Mouse (Mus musculus) cortical plate, adult 2 months (tissue): ENCODE results near the gene Gm10644.

Experiments used
- CTCF ChIP-seq: fragments of 200-500 bp; IDR thresholded peaks from 2 replicates; pipeline ENCODE4 v1.5.1; 2011; ENCODE audit warnings: mild to moderate bottlenecking, control low read depth, low read length; ENCODE audit not compliant: insufficient read depth; ENCODE audit errors: extremely low read depth
- POLR2A ChIP-seq: fragments of 200-500 bp; IDR thresholded peaks from 2 replicates; pipeline ENCODE4 v1.6.1; 2011; ENCODE audit warnings: mild to moderate bottlenecking, low read length, control low read depth; ENCODE audit not compliant: insufficient read depth; ENCODE audit errors: extremely low read depth

DNA sequence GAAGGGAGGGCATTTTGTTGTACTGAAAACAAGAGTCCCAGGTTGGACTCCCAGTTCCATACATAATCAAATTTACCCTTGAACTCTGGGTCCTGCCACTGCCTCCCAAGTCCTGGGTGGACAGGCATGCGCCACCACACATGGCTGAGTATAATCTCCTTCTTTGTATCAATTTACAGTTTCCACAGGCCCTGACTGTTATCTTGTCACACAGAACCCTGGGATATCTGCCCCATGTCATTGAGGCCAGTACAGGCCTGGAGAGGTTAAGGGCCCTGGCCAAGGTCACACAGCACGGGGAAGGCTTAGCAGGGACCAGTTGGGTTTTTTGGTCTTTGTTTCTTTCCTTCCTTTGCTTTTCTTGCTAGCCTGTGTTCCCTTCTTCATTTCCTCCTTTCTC, 37.5 kb upstream of the Gm10644 start:
- TF ChIP-seq CTCF (no peak), POLR2A (no peak)
